Mouse (Mus musculus) lung, postnatal 25 days (tissue): ENCODE measurements at regions not wholly inside any gene's neighbourhood (a gene's known extent, or its start where the extent isn't known, plus 50 kb on each side); places are given as distances from the start of the nearest gene placed in this dataset.

ENCODE experiments used
- DNase-seq: peaks from one replicate; pipeline ENCODE4 v3.0.0; 2022; ENCODE audit warnings: low spot score

GRCm38 (mm10) chr6:89257416-89257815, 105.0 kb downstream of the Plxna1 start:
- DNase-seq = no peak

- DNase-seq = peak; percentile 48
Observed at GRCm38 (mm10) chr6:89258140-89258539, 104.3 kb downstream of the Plxna1 start.

GRCm38 (mm10) chr6:89259406-89259994, 102.9 kb downstream of the Plxna1 start:
- no peak for DNase-seq

- DNase-seq = no peak
Observed at GRCm38 (mm10) chr6:89262958-89263357, 99.5 kb downstream of the Plxna1 start.

GRCm38 (mm10) chr6:89265296-89265695, 97.1 kb downstream of the Plxna1 start:
- DNase-seq = no peak
